Mouse (Mus musculus) liver, embryonic 14.5 days (tissue): ENCODE measurements around the gene Slamf8. TPM values are rescaled to one million over a fixed set of nuclear protein-coding genes. Genes with fewer than 3 reads are reported as not detected.

Source experiments
- ATAC-seq: fragments of 200-750 bp; cut with Nextera tagmentation; 2 replicates; pipeline ENCODE4 v1.8.0; 2017; ENCODE audit warnings: moderate number of reproducible peaks, mild to moderate bottlenecking, moderate library complexity; ENCODE audit not compliant: insufficient read depth
- DNase-seq, 3 experiments: peaks; one replicate each; pipeline ENCODE4 v3.0.0-alpha.2; 2012 to 2013; ENCODE audit warnings: low read depth in 3 of 3, low spot score in 3 of 3
- H3K27ac ChIP-seq: fragments of 300-500 bp; sonication (generic); 2 replicates; pipeline ENCODE4 v1.5.1; 2014; ENCODE audit warnings: moderate library complexity, mild to moderate bottlenecking, control low read depth, inconsistent platforms
- H3K27me3 ChIP-seq: fragments of 300-500 bp; sonication (generic); 2 replicates; pipeline ENCODE4 v1.6.1; 2014; ENCODE audit warnings: mild to moderate bottlenecking, low read length, moderate library complexity; ENCODE audit not compliant: control insufficient read depth, insufficient read depth
- H3K36me3 ChIP-seq: fragments of 300-500 bp; sonication (generic); replicated peaks from 2 replicates; pipeline ENCODE4 v1.6.1; 2014; ENCODE audit warnings: low read depth; ENCODE audit not compliant: control insufficient read depth, insufficient read depth
- H3K4me1 ChIP-seq, 2 experiments: fragments of 200-500 bp in 1 of 2; fragments of 300-500 bp in 1 of 2; sonication (generic) in 1 of 2; replicated peaks; 2 replicates each; pipeline ENCODE4 v1.6.1; 2012 to 2014; ENCODE audit warnings: antibody characterized with exemption in 1 of 2, inconsistent platforms in 1 of 2, low read length in 1 of 2; ENCODE audit not compliant: control insufficient read depth in 2 of 2, insufficient read depth in 2 of 2
- H3K4me2 ChIP-seq: fragments of 300-500 bp; sonication (generic); 2 replicates; pipeline ENCODE4 v1.6.1; 2014; ENCODE audit warnings: low read depth, mild to moderate bottlenecking, control low read depth, moderate library complexity
- H3K4me3 ChIP-seq, 2 experiments: fragments of 200-500 bp in 1 of 2; fragments of 300-500 bp in 1 of 2; sonication (generic) in 1 of 2; 2 replicates each; pipeline ENCODE4 v1.5.1; 2012 to 2014; ENCODE audit warnings: low read depth in 2 of 2, low read length in 2 of 2, mild to moderate bottlenecking in 2 of 2, control low read depth in 1 of 2, inconsistent platforms in 1 of 2, moderate library complexity in 1 of 2; ENCODE audit not compliant: insufficient read depth in 1 of 2
- H3K9ac ChIP-seq: fragments of 300-500 bp; sonication (generic); replicated peaks from 2 replicates; pipeline ENCODE4 v1.6.1; 2014; ENCODE audit warnings: mild to moderate bottlenecking, control low read depth, moderate library complexity
- H3K9me3 ChIP-seq: fragments of 300-500 bp; sonication (generic); 2 replicates; pipeline ENCODE4 v1.6.1; 2016; ENCODE audit warnings: low read length, mixed read lengths; ENCODE audit not compliant: control insufficient read depth
- CTCF ChIP-seq: IDR thresholded peaks from 2 replicates; pipeline ENCODE4 v1.5.1; 2016; ENCODE audit warnings: antibody characterized with exemption, low read depth, control low read depth
- EP300 ChIP-seq: IDR thresholded peaks from 2 replicates; pipeline ENCODE4 v1.6.1; 2016; ENCODE audit warnings: antibody characterized with exemption, low read depth
- WGBS: fragments of 180-500 bp; shearing (Covaris S2); extraction: QIAGEN DNeasy Blood & Tissue Kit; methylation state at CpG from one replicate; pipeline ENCODE4 v1.1.7; 2014; ENCODE audit not compliant: insufficient replicate concordance; 5-methylcytosine and 5-hydroxymethylcytosine counted together
- polyA plus RNA-seq, 2 experiments: library from polyadenylated mRNA; depleted of rRNA in 1 of 2; stranded (reverse) in 1 of 2; unstranded in 1 of 2; fragments of >200 nt; fragmentation: Nextera tagmentation in 1 of 2; extraction: Ambion mirVana in 1 of 2; gene quantifications; 2 replicates each; pipeline versions ENCODE4 v1.2.1 to v1.2.3; 2012 to 2014

Gene Slamf8
- polyA plus RNA-seq, 2 experiments: 0.09 to 0.11 TPM

GRCm38 (mm10) chr1:172634136-172634535, 43.8 kb upstream of the Slamf8 start:
- Histone ChIP-seq H3K27me3 (no peaks in the 10 kb centered on the region), H3K36me3 (no peaks in the 10 kb centered on the region), H3K9me3 (no peaks in the 10 kb centered on the region), H3K9ac (no peak overlapping the region), H3K4me2 (no peak overlapping the region), H3K27ac (no peak overlapping the region), H3K4me1 (no peaks in the 10 kb centered on the region), H3K4me3 (no peak overlapping the region)
- no peak for DNase-seq
- 56% methylated on average over 2 of the region's 2 CpGs for WGBS
- TF ChIP-seq EP300: no peak
- TF ChIP-seq CTCF: no peak
- ATAC-seq: no peak

- 0 out of 2 replicates have a peak, but pooled peaks have one; percentile 17 for TF ChIP-seq EP300
- TF ChIP-seq CTCF: peak; percentile 90
- H3K27ac ChIP-seq: peak within 1 kb of the TSS; percentile 57
- no peaks in the 10 kb centered on the region for H3K9me3 ChIP-seq
- H3K4me1 ChIP-seq: no peaks in the 10 kb centered on the region
- H3K4me2 ChIP-seq: peak within 1 kb of the TSS; percentile 84
- peak within 1 kb of the TSS; percentile 65 to 68 for H3K4me3 ChIP-seq
- WGBS: under 1% methylated on average over 53 of the region's 53 CpGs
- H3K9ac ChIP-seq: peak within 1 kb of the TSS; percentile 65
- H3K27me3 ChIP-seq: no peaks in the 10 kb centered on the region
- DNase-seq (peak; percentile 78 to 81 (median 80)), ATAC-seq (peak; percentile 98)
- no peaks in the 10 kb centered on the region for H3K36me3 ChIP-seq
Observed at GRCm38 (mm10) chr1:172632451-172633326, 42.3 kb upstream of the Slamf8 start, which contains the start of gene Dusp23. Dusp23 (minus strand) TSS chr1:172632962.

- H3K4me1 ChIP-seq: no peaks in the 10 kb centered on the region
- H3K4me3 ChIP-seq: no peak overlapping the region
- H3K27me3 ChIP-seq: no peaks in the 10 kb centered on the region
- ATAC-seq: no peak
- TF ChIP-seq EP300 (no peak), CTCF (no peak)
- no peak overlapping the region for H3K27ac ChIP-seq
- H3K4me2 ChIP-seq: no peak overlapping the region
- no peak for DNase-seq
- H3K9me3 ChIP-seq: no peaks in the 10 kb centered on the region
- H3K9ac ChIP-seq: no peak overlapping the region
- WGBS: 79% methylated on average over 5 of the region's 5 CpGs
- no peaks in the 10 kb centered on the region for H3K36me3 ChIP-seq
Observed at GRCm38 (mm10) chr1:172631721-172632120, 41.4 kb upstream of the Slamf8 start.

- Histone ChIP-seq H3K4me3 (no peak overlapping the region), H3K4me1 (no peaks in the 10 kb centered on the region), H3K9ac (no peak overlapping the region), H3K4me2 (no peak overlapping the region), H3K9me3 (no peaks in the 10 kb centered on the region), H3K27me3 (no peaks in the 10 kb centered on the region), H3K36me3 (no peaks in the 10 kb centered on the region), H3K27ac (no peak overlapping the region)
- TF ChIP-seq EP300 (no peak), CTCF (no peak)
- ATAC-seq: no peak
- 57% methylated on average over 7 of the region's 7 CpGs for WGBS
- no peak for DNase-seq
Observed at GRCm38 (mm10) chr1:172629831-172630230, 39.5 kb upstream of the Slamf8 start.

GRCm38 (mm10) chr1:172626306-172626705, 35.9 kb upstream of the Slamf8 start:
- no peaks in the 10 kb centered on the region for H3K9me3 ChIP-seq
- WGBS: 73% methylated on average over 3 of the region's 3 CpGs
- H3K27me3 ChIP-seq: no peaks in the 10 kb centered on the region
- no peak for TF ChIP-seq EP300
- no peak for TF ChIP-seq CTCF
- H3K9ac ChIP-seq: no peak overlapping the region
- no peak overlapping the region for H3K4me2 ChIP-seq
- no peaks in the 10 kb centered on the region for H3K36me3 ChIP-seq
- H3K27ac ChIP-seq: no peak overlapping the region
- DNase-seq: no peak
- H3K4me1 ChIP-seq: no peaks in the 10 kb centered on the region
- no peak for ATAC-seq
- H3K4me3 ChIP-seq: no peak overlapping the region
